Mouse (Mus musculus) gastrocnemius, postnatal 10 days (tissue): ENCODE results near the gene A630001G21Rik. TPM values are rescaled to one million over a fixed set of nuclear protein-coding genes. Genes with fewer than 3 reads are reported as not detected.

Experiments
- microRNA-seq, 2 experiments: library from miRNA; unstranded; fragments of <30 nt; microRNA quantifications; one replicate each; pipeline ENCODE4 v1.2.0; 2021
- total RNA-seq, 2 experiments: library from RNA; stranded (reverse); gene quantifications; 2 replicates each; pipeline ENCODE4 v1.2.3; 2021

A630001G21Rik gene
- total RNA-seq, 2 experiments from 2014 or later, result 0.42 to 1.6 TPM

Small RNAs within 50 kb of the gene (microRNA-seq; reads per million reads assigned to microRNA genes)
- gene Gm25472 (0 reads per million in 2 experiments), gene Mir8096 (0 reads per million in 2 experiments)

Other genes with a start within 250 kb of the A630001G21Rik start
- gene G530012D18Rik, start 203.0 kb downstream of the A630001G21Rik start, total RNA-seq, result not detected
- 1 to 10 TPM; 1.0 to 1.1 TPM for gene Sp110, start 179.8 kb downstream of the A630001G21Rik start, total RNA-seq
- gene Sp140, start 178.3 kb downstream of the A630001G21Rik start, total RNA-seq, result under 1 TPM; 0.87 to 0.90 TPM
- 1 to 10 TPM; 2.5 to 4.4 TPM for gene Sp100, start 128.7 kb downstream of the A630001G21Rik start, total RNA-seq
- 10 to 100 TPM; 68.8 to 86.6 TPM for gene Cab39, start 14.8 kb upstream of the A630001G21Rik start, total RNA-seq
- gene Itm2c, start 115.6 kb upstream of the A630001G21Rik start, total RNA-seq, result 10 to 100 TPM; 59.7 to 68.9 TPM
- not detected for gene 4933407L21Rik, start 149.8 kb upstream of the A630001G21Rik start, total RNA-seq
- not detected for gene Gpr55, start 182.4 kb upstream of the A630001G21Rik start, total RNA-seq
- gene Spata3, start 238.2 kb upstream of the A630001G21Rik start, total RNA-seq, result not detected